Comparison of ENCODE assay signal across 8 mouse cellular contexts in the genomic region with DNA sequence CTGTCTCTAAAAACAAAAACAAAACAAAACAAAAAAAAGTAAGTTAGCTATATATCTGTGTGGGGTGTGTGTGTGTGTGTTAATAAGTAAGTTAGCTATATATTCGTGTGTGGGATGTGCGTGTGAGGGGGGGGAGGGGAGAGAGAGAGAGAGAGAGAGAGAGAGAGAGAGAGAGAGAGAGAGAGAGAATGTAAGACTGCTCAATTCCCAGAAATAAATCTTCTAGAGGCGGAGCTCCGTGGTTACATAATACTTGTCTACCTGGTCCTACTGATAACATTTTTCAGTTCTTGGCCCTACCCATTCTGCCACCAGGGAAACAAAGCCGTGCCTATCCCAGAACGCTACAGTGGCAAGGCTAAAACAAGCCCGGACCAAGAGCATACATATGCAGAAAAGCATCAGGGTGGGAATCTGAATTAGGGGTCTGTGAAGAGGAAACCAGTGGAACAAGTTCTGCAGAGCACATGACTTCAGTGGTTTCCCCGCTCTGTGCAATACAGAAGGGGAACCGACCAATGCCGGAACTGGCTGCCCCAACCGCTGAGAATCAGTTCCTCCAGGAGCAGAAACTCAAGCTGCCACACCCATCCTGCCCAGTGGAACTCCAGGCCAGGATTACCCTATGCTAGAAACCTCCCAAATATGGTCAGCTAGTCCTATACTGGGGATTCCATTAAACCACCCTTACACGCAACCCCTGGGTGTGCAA. TPM values are rescaled to one million over a fixed set of nuclear protein-coding genes. Genes with fewer than 3 reads are reported as not detected.
DNase-seq lines count a peak whose midpoint lies in the region; ATAC-seq and TF ChIP-seq lines count a peak whose summit lies in the region.

No protein-coding gene starts in this region.

- WGBS in heart, adult 2 months: 49% methylated on average over 12 of the region's 12 CpGs
- WGBS in kidney, postnatal 0 days: 54% methylated on average over 12 of the region's 12 CpGs
- 3% methylated on average over 12 of the region's 12 CpGs for WGBS in macrophage (ENCODE audit: missing documents)
- 84% methylated on average over 12 of the region's 12 CpGs for WGBS in midbrain, embryonic 10.5 days

- peaks cover 6% of the 10 kb centered on the region for H3K79me2 ChIP-seq in heart, adult 2 months (replicated peaks; ENCODE audit: control insufficient read depth, insufficient read depth, low read length)
- peaks cover 96% of the 10 kb centered on the region for H3K79me2 ChIP-seq in macrophage (ENCODE audit: inconsistent target)

- DNase-seq in urinary bladder, adult 18-20 months (ENCODE audit: low spot score in 2 of 2): peak; percentile 60 to 78
- DNase-seq in urinary bladder, postnatal 10 days (ENCODE audit: low spot score): no peak
- DNase-seq in heart, adult 2 months: peak; percentile 66 to 84
- DNase-seq in kidney, postnatal 0 days (ENCODE audit: low spot score): peak; percentile 64
- peak; percentile 64 for DNase-seq in thymus, postnatal 4 days
- no peak for DNase-seq in midbrain, embryonic 10.5 days (ENCODE audit: low spot score)
- DNase-seq in neural tube, embryonic 10.5 days (ENCODE audit: extremely low spot score, low spot score): no peak

- intact Hi-C loops in heart, adult 2 months (cut with DNase I): no loop called here

- H3K27ac ChIP-seq in heart, adult 2 months: peak overlapping the region; percentile 49
- peak overlapping the region; percentile 76 for H3K27ac ChIP-seq in kidney, postnatal 0 days
- H3K27ac ChIP-seq in macrophage: peak overlapping the region; percentile 97
- no peak overlapping the region for H3K27ac ChIP-seq in midbrain, embryonic 10.5 days (replicated peaks)

- TF ChIP-seq POLR2A in heart, adult 2 months (IDR thresholded peaks at IDR 0.05; ENCODE audit: insufficient read depth, low read depth, low read length): no peak

- H3K4me3 ChIP-seq in heart, adult 2 months: no peak overlapping the region
- H3K4me3 ChIP-seq in kidney, postnatal 0 days (replicated peaks; ENCODE audit: low read depth, low read length): no peak overlapping the region
- H3K4me3 ChIP-seq in macrophage (ENCODE audit: inconsistent target): no peak overlapping the region
- H3K4me3 ChIP-seq in midbrain, embryonic 10.5 days: no peak overlapping the region

- H3K9ac ChIP-seq in heart, adult 2 months (ENCODE audit: low read depth, low read length): no peak overlapping the region
- no peak overlapping the region for H3K9ac ChIP-seq in kidney, postnatal 0 days (ENCODE audit: low read depth, low read length)

- H3K4me1 ChIP-seq in heart, adult 2 months (ENCODE audit: control insufficient read depth, insufficient read depth, low read length): peaks cover 33% of the 10 kb centered on the region
- H3K4me1 ChIP-seq in kidney, postnatal 0 days (replicated peaks; ENCODE audit: insufficient read depth, low read length): peaks cover 32% of the 10 kb centered on the region
- H3K4me1 ChIP-seq in midbrain, embryonic 10.5 days: peaks cover 8% of the 10 kb centered on the region

- no peak overlapping the region for H3K4me2 ChIP-seq in kidney, postnatal 0 days (ENCODE audit: low read length)

- no peaks in the 10 kb centered on the region for H3K9me3 ChIP-seq in kidney, postnatal 0 days (replicated peaks; ENCODE audit: low read length)
- H3K9me3 ChIP-seq in midbrain, embryonic 10.5 days (replicated peaks): no peaks in the 10 kb centered on the region

- no peaks in the 10 kb centered on the region for H3K27me3 ChIP-seq in heart, adult 2 months (ENCODE audit: control insufficient read depth, insufficient read depth, low read length)
- H3K27me3 ChIP-seq in kidney, postnatal 0 days (ENCODE audit: insufficient read depth, low read length): no peaks in the 10 kb centered on the region
- no peaks in the 10 kb centered on the region for H3K27me3 ChIP-seq in midbrain, embryonic 10.5 days (ENCODE audit: low read depth, poor library complexity, severe bottlenecking)

- peaks cover 10% of the 10 kb centered on the region for H3K36me3 ChIP-seq in heart, adult 2 months (ENCODE audit: control insufficient read depth, insufficient read depth, low read length)
- H3K36me3 ChIP-seq in kidney, postnatal 0 days (ENCODE audit: insufficient read depth, low read length): no peaks in the 10 kb centered on the region
- H3K36me3 ChIP-seq in macrophage (ENCODE audit: inconsistent target): peaks cover 10% of the 10 kb centered on the region; the same call in 1 of the 2 replicates
- H3K36me3 ChIP-seq in midbrain, embryonic 10.5 days: no peaks in the 10 kb centered on the region

- ATAC-seq in kidney, postnatal 0 days (replicated peaks; ENCODE audit: low FRiP score, low read depth): peak; percentile 70

- peak; percentile 73; the same call in 1 of the 2 replicates for TF ChIP-seq EP300 in heart, adult 2 months (IDR thresholded peaks at IDR 0.05; ENCODE audit: insufficient read depth, low read depth, low read length)

- no peak for TF ChIP-seq CTCF in heart, adult 2 months (IDR thresholded peaks at IDR 0.05)
- TF ChIP-seq CTCF in kidney, postnatal 0 days (IDR thresholded peaks at IDR 0.05; ENCODE audit: low read depth): no peak

RNA-seq across cellular contexts. Expression of a gene that starts 46.7 kb away (rescaled TPM):
- 10 to 100 TPM; 33.5 to 35.8 TPM for total RNA-seq in heart, adult 2 months (2021)
- 34.8 and 47.5 TPM in 2 replicates for polyA plus RNA-seq in heart, adult 2 months (2012; rRNA removed)
- 77.0 and 83.7 TPM in 2 replicates for polyA plus RNA-seq in kidney, postnatal 0 days (2015; fragmentation: Nextera tagmentation; extraction: Ambion mirVana)
- total RNA-seq in macrophage (2018; cell fraction: chromatin; rRNA removed): 1,000 to 10,000 TPM in 19 of 26 experiments, 100 to 1,000 TPM in 7; 688 to 3,418 (median 1,422) TPM
- 100 to 1,000 TPM; 187 to 587 (median 339) TPM for total RNA-seq in macrophage (2018; cell fraction: cytosol; rRNA removed)
- total RNA-seq in macrophage (2018; cell fraction: nucleus; rRNA removed): 1,000 to 10,000 TPM in 10 of 26 experiments, 100 to 1,000 TPM in 16; 382 to 1,913 (median 872) TPM
- polyA plus RNA-seq in macrophage (2018): 294 to 476 TPM (median 316 TPM) in 3 replicates
- polyA plus RNA-seq in midbrain, embryonic 10.5 days (2016; fragmentation: Nextera tagmentation; extraction: Ambion mirVana): 23.7 and 27.1 TPM in 2 replicates

Comparison
In these comparisons a context has a peak if more than half of its experiments do, and no peak if none do; other contexts are left out.
1. DNase-seq: peak in urinary bladder, adult 18-20 months (2 of 2), heart, adult 2 months (2 of 2), kidney, postnatal 0 days (single experiment) and thymus, postnatal 4 days (single experiment); none in urinary bladder, postnatal 10 days (single experiment), midbrain, embryonic 10.5 days (single experiment) and neural tube, embryonic 10.5 days (single experiment).